Mouse (Mus musculus) intestine, embryonic 15.5 days (tissue): ENCODE data around the gene Sptbn4. TPM values are rescaled to one million over a fixed set of nuclear protein-coding genes. Genes with fewer than 3 reads are reported as not detected.

ENCODE experiments used
- ATAC-seq: fragments of 200-750 bp; cut with Nextera tagmentation; 2 replicates; pipeline ENCODE4 v1.8.0; 2017; ENCODE audit warnings: moderate TSS enrichment, moderate library complexity
- H3K27ac ChIP-seq: fragments of 300-500 bp; sonication (generic); 2 replicates; pipeline ENCODE4 v1.5.1; 2015; ENCODE audit warnings: mild to moderate bottlenecking, inconsistent platforms
- H3K27me3 ChIP-seq: fragments of 300-500 bp; sonication (generic); replicated peaks from 2 replicates; pipeline ENCODE4 v1.6.1; 2015; ENCODE audit warnings: inconsistent platforms
- H3K36me3 ChIP-seq: fragments of 300-500 bp; sonication (generic); 2 replicates; pipeline ENCODE4 v1.6.1; 2015; ENCODE audit warnings: inconsistent platforms
- H3K4me1 ChIP-seq: fragments of 300-500 bp; sonication (generic); replicated peaks from 2 replicates; pipeline ENCODE4 v1.6.1; 2015; ENCODE audit warnings: inconsistent platforms
- H3K4me2 ChIP-seq: fragments of 300-500 bp; sonication (generic); replicated peaks from 2 replicates; pipeline ENCODE4 v1.6.1; 2015; ENCODE audit warnings: mild to moderate bottlenecking, inconsistent platforms
- H3K4me3 ChIP-seq: fragments of 300-500 bp; sonication (generic); replicated peaks from 2 replicates; pipeline ENCODE4 v1.5.1; 2015; ENCODE audit warnings: inconsistent platforms
- H3K9ac ChIP-seq: fragments of 300-500 bp; sonication (generic); 2 replicates; pipeline ENCODE4 v1.6.1; 2015; ENCODE audit warnings: inconsistent platforms
- H3K9me3 ChIP-seq: fragments of 300-500 bp; sonication (generic); 2 replicates; pipeline ENCODE4 v1.6.1; 2016; ENCODE audit warnings: inconsistent platforms
- WGBS: fragments of 180-500 bp; shearing (Covaris S2); methylation state at CpG from one replicate; pipeline ENCODE4 v1.1.7; 2015; 5-methylcytosine and 5-hydroxymethylcytosine counted together
- polyA plus RNA-seq: library from polyadenylated mRNA; unstranded; fragments of >200 nt; fragmentation: Nextera tagmentation; extraction: Ambion mirVana; gene quantifications from 2 replicates; pipeline ENCODE4 v1.2.1, GENCODE M21; 2015

The Sptbn4 gene
- polyA plus RNA-seq, 1 experiment from 2014 or later: 0.33 TPM

- WGBS: 2% methylated on average over 37 of the region's 39 CpGs
- H3K27me3 ChIP-seq: peaks cover 50% of the 10 kb centered on the region
- peak overlapping the region; percentile 91 for H3K27ac ChIP-seq
- ATAC-seq: peak; percentile 15; the same call in 1 of the 2 replicates
- peak overlapping the region; percentile 64 for H3K4me3 ChIP-seq
- no peaks in the 10 kb centered on the region for H3K9me3 ChIP-seq
- H3K4me1 ChIP-seq: peaks cover 63% of the 10 kb centered on the region
- H3K9ac ChIP-seq: peak overlapping the region; percentile 87
- H3K36me3 ChIP-seq: no peaks in the 10 kb centered on the region
- H3K4me2 ChIP-seq: peak overlapping the region; percentile 92
Measured at GRCm38 (mm10) chr7:27332353-27333199, 114.9 kb downstream of the Sptbn4 start.

- Histone ChIP-seq H3K9ac (peak overlapping the region; percentile 87), H3K27ac (peak overlapping the region; percentile 91), H3K4me1 (peaks cover 57% of the 10 kb centered on the region), H3K4me3 (peak overlapping the region; percentile 64), H3K36me3 (no peaks in the 10 kb centered on the region), H3K9me3 (no peaks in the 10 kb centered on the region), H3K4me2 (peak overlapping the region; percentile 92), H3K27me3 (peaks cover 49% of the 10 kb centered on the region)
- ATAC-seq: no peak
- 6% methylated on average over 8 of the region's 8 CpGs for WGBS
Measured at GRCm38 (mm10) chr7:27331854-27332253, 115.6 kb downstream of the Sptbn4 start.

GRCm38 (mm10) chr7:27331541-27331851 lies 116.0 kb downstream of the Sptbn4 start:
- Histone ChIP-seq H3K36me3 (no peaks in the 10 kb centered on the region), H3K4me3 (peak overlapping the region; percentile 64), H3K4me1 (peaks cover 56% of the 10 kb centered on the region), H3K27ac (peak overlapping the region; percentile 91), H3K27me3 (peaks cover 51% of the 10 kb centered on the region), H3K9ac (peak overlapping the region; percentile 47), H3K9me3 (no peaks in the 10 kb centered on the region), H3K4me2 (peak overlapping the region; percentile 92)
- 2% methylated on average over 8 of the region's 8 CpGs for WGBS
- no peak for ATAC-seq

GRCm38 (mm10) chr7:27330709-27331540 lies 116.6 kb downstream of the Sptbn4 start:
- Histone ChIP-seq H3K27ac (peak overlapping the region; percentile 91), H3K4me1 (peaks cover 56% of the 10 kb centered on the region), H3K4me3 (peak overlapping the region; percentile 64), H3K36me3 (no peaks in the 10 kb centered on the region), H3K27me3 (peaks cover 50% of the 10 kb centered on the region), H3K9ac (peak overlapping the region; percentile 47), H3K9me3 (no peaks in the 10 kb centered on the region), H3K4me2 (peak overlapping the region; percentile 92)
- peak; percentile 70 for ATAC-seq
- WGBS: under 1% methylated on average over 39 of the region's 39 CpGs

- H3K9ac ChIP-seq: no peak overlapping the region
- H3K4me1 ChIP-seq: peaks cover 56% of the 10 kb centered on the region
- peaks cover 56% of the 10 kb centered on the region for H3K27me3 ChIP-seq
- H3K4me3 ChIP-seq: peak overlapping the region; percentile 64; the same call in 1 of the 2 replicates
- ATAC-seq: no peak
- no peaks in the 10 kb centered on the region for H3K36me3 ChIP-seq
- no peak overlapping the region for H3K27ac ChIP-seq
- peak overlapping the region; percentile 92 for H3K4me2 ChIP-seq
- WGBS: 25% methylated on average over 17 of the region's 17 CpGs
- no peaks in the 10 kb centered on the region for H3K9me3 ChIP-seq
Measured at GRCm38 (mm10) chr7:27329981-27330380, 117.5 kb downstream of the Sptbn4 start.

GRCm38 (mm10) chr7:27329326-27329947 lies 118.0 kb downstream of the Sptbn4 start:
- Histone ChIP-seq H3K4me3 (peak overlapping the region; percentile 25; the same call in 1 of the 2 replicates), H3K9ac (no peak overlapping the region), H3K36me3 (no peaks in the 10 kb centered on the region), H3K4me1 (peaks cover 52% of the 10 kb centered on the region), H3K4me2 (peak overlapping the region; percentile 92), H3K27me3 (peaks cover 52% of the 10 kb centered on the region), H3K27ac (no peak overlapping the region), H3K9me3 (no peaks in the 10 kb centered on the region)
- ATAC-seq: peak; percentile 9; the same call in 1 of the 2 replicates
- WGBS: 7% methylated on average over 45 of the region's 45 CpGs

- Histone ChIP-seq H3K9ac (no peak overlapping the region), H3K4me1 (peaks cover 44% of the 10 kb centered on the region), H3K9me3 (no peaks in the 10 kb centered on the region), H3K4me3 (no peak overlapping the region), H3K4me2 (no peak overlapping the region), H3K27me3 (peaks cover 44% of the 10 kb centered on the region), H3K27ac (no peak overlapping the region), H3K36me3 (0 out of 2 replicates have a peak, but pooled peaks cover 2% of the 10 kb centered on the region)
- ATAC-seq: no peak
- 39% methylated on average over 16 of the region's 16 CpGs for WGBS
Measured at GRCm38 (mm10) chr7:27328648-27329047, 118.8 kb downstream of the Sptbn4 start.

GRCm38 (mm10) chr7:27328161-27328560 lies 119.3 kb downstream of the Sptbn4 start:
- no peaks in the 10 kb centered on the region for H3K9me3 ChIP-seq
- WGBS: 84% methylated on average over 11 of the region's 11 CpGs
- no peak overlapping the region for H3K9ac ChIP-seq
- H3K4me1 ChIP-seq: peaks cover 40% of the 10 kb centered on the region
- peaks cover 6% of the 10 kb centered on the region; the same call in 1 of the 2 replicates for H3K36me3 ChIP-seq
- no peak for ATAC-seq
- H3K27me3 ChIP-seq: peaks cover 39% of the 10 kb centered on the region
- no peak overlapping the region for H3K4me3 ChIP-seq
- H3K4me2 ChIP-seq: no peak overlapping the region
- no peak overlapping the region for H3K27ac ChIP-seq

- Histone ChIP-seq H3K27ac (no peak overlapping the region), H3K27me3 (peaks cover 33% of the 10 kb centered on the region), H3K4me3 (no peak overlapping the region), H3K36me3 (peaks cover 7% of the 10 kb centered on the region; the same call in 1 of the 2 replicates), H3K4me2 (no peak overlapping the region), H3K4me1 (peaks cover 38% of the 10 kb centered on the region), H3K9ac (no peak overlapping the region), H3K9me3 (no peaks in the 10 kb centered on the region)
- 93% methylated on average over 8 of the region's 8 CpGs for WGBS
- no peak for ATAC-seq
Measured at GRCm38 (mm10) chr7:27327500-27327899, 120.0 kb downstream of the Sptbn4 start.

GRCm38 (mm10) chr7:27326101-27326880 lies 121.2 kb downstream of the Sptbn4 start:
- ATAC-seq: no peak
- peaks cover 32% of the 10 kb centered on the region for H3K4me1 ChIP-seq
- 56% methylated on average over 34 of the region's 34 CpGs for WGBS
- no peaks in the 10 kb centered on the region for H3K9me3 ChIP-seq
- no peak overlapping the region for H3K27ac ChIP-seq
- H3K4me3 ChIP-seq: no peak overlapping the region
- H3K9ac ChIP-seq: no peak overlapping the region
- peaks cover 25% of the 10 kb centered on the region for H3K27me3 ChIP-seq
- peak overlapping the region; percentile 60 for H3K4me2 ChIP-seq
- H3K36me3 ChIP-seq: peaks cover 7% of the 10 kb centered on the region; the same call in 1 of the 2 replicates

GRCm38 (mm10) chr7:27325697-27326096 lies 121.8 kb downstream of the Sptbn4 start:
- peak overlapping the region; percentile 30; the same call in 1 of the 2 replicates for H3K9ac ChIP-seq
- peak; percentile 41 for ATAC-seq

More at GRCm38 (mm10) chr7:27325697-27326096, 121.8 kb downstream of the Sptbn4 start:
- H3K27ac ChIP-seq: no peak overlapping the region
- peaks cover 7% of the 10 kb centered on the region; the same call in 1 of the 2 replicates for H3K36me3 ChIP-seq
- H3K4me2 ChIP-seq: peak overlapping the region; percentile 60
- no peaks in the 10 kb centered on the region for H3K9me3 ChIP-seq
- peaks cover 27% of the 10 kb centered on the region for H3K4me1 ChIP-seq
- H3K27me3 ChIP-seq: peaks cover 25% of the 10 kb centered on the region
- WGBS: 12% methylated on average over 24 of the region's 24 CpGs
- peak overlapping the region; percentile 30 for H3K4me3 ChIP-seq
